Mouse (Mus musculus) thymus, postnatal 25 days (tissue): ENCODE data around the gene Slamf9.
A peak's percentile ranks its signal among the peaks of the same experiment; 100 is the strongest.

Source experiments
- DNase-seq: peaks from one replicate; pipeline ENCODE4 v3.0.0; 2022

Gene Slamf9

GRCm38 (mm10) chr1:172462534-172462933 lies 12.6 kb upstream of the Slamf9 start:
- no peak for DNase-seq

GRCm38 (mm10) chr1:172463387-172464333 lies 11.5 kb upstream of the Slamf9 start:
- DNase-seq, result no peak

DNA sequence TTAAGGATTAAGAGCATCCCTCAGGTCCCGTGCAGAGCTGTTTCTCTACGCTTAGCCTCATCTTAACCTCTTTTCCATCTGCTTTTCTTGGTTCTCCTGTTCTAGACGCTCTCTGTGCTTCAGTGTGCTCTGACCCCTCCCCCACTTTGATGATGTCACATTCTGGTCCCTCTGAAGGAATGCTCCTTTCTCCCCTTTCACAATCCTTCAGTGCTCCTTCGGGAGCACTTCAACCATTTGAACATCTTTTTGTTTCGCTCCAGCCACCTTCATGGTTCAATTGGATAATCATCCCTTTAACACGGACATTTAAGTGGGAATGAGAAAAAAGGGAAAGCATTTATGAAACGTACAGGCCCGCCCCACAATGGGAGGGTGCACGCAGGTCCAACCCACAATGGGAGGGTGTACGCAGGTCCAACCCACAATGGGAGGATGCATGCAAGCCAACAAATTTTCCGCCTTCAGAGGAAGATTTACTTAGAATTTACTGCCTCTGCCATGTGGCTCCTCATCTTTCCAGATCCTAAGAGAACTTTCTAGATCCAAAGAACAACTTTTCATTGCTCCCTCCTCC lies 6.8 kb upstream of the Slamf9 start:
- DNase-seq, result no peak

- no peak for DNase-seq
These were observed 5.8 kb upstream of the Slamf9 start for GRCm38 (mm10) chr1:172469373-172469772.

DNA sequence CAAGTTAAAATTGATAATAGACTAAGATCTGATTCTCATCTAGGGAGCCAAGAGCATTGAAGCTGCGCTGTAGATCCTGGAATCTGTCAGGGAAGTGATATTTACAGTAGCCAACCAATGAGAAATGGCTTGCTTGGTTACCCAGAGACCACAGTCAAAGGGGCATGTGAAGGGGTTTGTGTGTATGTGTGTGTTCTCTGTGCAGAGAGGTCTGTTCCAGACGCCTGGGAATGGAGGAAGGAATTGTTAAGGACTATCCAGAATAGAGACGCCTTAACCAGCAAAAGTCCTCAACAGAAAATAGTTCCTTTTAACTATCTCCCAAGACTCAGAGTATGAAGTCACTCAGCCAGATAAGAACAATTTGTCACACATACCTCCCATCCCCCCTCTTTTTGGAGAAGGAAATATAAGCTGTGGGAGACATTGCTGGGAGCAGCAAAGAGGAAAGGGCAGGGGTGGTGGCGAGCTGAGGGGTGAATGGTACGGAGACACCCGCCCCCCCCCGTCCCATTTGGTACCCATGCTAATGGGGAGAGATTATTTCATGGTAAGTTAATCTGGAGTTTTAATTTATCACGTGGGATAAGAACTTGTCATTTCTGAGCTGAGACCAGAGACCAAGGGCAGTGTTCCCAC lies 5.2 kb upstream of the Slamf9 start:
- DNase-seq, result no peak

DNA sequence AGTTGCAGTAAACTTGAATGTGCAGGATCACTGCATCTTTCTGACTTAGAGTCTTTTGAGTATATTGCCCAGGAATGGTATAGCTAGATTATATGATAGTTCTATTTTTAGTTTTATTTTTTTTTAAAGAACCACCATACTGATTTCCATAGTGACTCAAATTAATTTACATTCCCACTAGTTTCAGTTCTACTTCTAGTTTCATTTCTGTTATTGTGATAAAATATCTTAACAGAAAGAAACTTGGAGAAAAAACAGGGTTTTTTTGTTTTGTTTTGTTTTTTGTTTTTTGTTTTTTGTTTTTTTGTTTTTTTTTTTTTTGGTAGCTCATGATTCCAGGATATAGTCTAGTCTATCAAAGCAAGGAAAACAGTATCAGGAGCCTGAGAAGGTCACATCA lies 2.2 kb upstream of the Slamf9 start:
- DNase-seq, result no peak

DNA sequence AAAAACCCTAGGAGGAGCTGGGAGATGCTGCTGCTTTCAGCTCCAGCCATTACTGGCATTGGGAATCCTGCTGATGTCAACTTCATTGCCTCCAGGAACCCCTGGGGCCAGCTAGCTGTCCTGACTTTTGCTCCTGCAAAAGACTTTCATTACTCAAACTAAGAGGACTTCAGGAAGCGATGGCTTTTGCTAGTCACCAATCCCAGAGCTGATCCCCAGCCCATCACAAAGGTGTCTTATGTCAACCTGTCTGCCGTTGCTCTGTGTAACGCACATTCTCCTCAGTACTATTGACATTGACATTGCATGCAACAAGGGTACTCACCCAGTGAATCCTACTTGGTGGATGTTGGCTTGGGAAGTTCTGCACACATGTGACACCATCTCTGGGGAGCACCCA lies 962 bp upstream of the Slamf9 start:
- no peak for DNase-seq

GRCm38 (mm10) chr1:172478020-172478419 lies 2.9 kb downstream of the Slamf9 start:
- no peak for DNase-seq

GRCm38 (mm10) chr1:172480376-172480775 lies 5.2 kb downstream of the Slamf9 start:
- DNase-seq, result no peak

DNA sequence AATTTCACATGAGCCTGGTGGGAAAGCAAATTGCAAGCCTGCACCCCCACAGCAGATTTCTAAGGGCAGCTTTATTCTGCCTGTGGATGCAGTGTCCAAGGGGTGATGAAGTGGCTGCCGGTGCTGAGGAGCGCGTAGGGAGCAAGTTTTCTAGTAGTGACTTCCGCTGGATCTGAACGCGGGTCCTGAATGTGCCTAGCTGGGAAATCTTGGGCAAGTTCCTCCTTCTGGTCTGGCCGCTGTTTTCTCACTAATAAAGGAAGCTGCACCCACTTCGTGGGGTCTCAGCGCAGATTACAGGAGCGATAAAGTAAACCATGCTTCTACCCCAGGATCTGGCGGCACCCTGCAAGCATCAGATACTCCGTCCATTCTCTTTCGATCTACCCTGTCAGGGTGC lies 6.0 kb downstream of the Slamf9 start:
- no peak for DNase-seq

- DNase-seq, result peak; percentile 96
These were observed 6.6 kb downstream of the Slamf9 start, which contains the start of gene Igsf9 for GRCm38 (mm10) chr1:172481540-172482280. Igsf9 (plus strand) TSS chr1:172481788.

- no peak for DNase-seq
These were observed 7.6 kb downstream of the Slamf9 start for GRCm38 (mm10) chr1:172482518-172483360.

- DNase-seq, result no peak
These were observed 8.2 kb downstream of the Slamf9 start for GRCm38 (mm10) chr1:172483361-172483660.

GRCm38 (mm10) chr1:172484236-172484635 lies 9.1 kb downstream of the Slamf9 start:
- no peak for DNase-seq

DNA sequence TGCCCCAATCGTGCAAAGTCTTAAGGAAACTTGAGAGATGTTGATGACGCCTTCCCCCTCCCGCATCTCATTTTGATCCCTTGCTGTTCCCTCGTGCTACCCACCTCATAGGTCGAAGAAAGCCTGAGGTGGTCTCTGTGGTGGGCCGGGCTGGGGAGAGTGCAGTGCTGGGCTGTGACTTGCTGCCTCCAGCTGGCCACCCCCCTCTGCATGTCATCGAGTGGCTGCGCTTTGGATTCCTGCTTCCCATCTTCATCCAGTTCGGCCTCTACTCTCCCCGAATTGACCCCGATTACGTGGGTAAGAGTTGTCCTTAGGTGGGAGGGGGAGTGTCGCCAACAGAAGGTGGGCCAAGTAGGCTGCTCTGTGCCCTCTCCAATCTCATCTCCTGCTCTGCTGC lies 9.5 kb downstream of the Slamf9 start:
- no peak for DNase-seq

GRCm38 (mm10) chr1:172485821-172486220 lies 10.7 kb downstream of the Slamf9 start:
- DNase-seq, result no peak

DNA sequence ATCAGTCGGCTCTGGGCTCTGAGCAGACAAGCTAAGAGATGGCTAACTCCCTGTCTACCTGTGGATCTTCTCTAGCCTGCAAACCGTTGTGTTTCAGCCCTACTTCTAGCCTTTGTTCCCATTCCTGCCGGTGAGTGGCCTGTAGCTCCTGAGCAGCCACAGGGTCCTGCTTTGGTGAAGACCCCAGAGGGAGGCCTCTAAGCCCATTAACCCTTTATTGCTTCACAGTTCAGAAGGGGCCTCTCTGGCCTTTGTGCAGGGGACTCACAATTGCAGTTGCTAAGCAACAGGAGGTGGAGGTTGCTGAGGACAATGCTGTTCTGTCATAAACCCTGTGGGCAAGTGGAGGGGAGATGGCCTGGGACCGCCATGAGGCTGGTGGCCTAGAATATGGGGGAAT lies 11.1 kb downstream of the Slamf9 start:
- DNase-seq, result no peak

- DNase-seq, result no peak
These were observed 11.5 kb downstream of the Slamf9 start for GRCm38 (mm10) chr1:172486651-172487050.

DNA sequence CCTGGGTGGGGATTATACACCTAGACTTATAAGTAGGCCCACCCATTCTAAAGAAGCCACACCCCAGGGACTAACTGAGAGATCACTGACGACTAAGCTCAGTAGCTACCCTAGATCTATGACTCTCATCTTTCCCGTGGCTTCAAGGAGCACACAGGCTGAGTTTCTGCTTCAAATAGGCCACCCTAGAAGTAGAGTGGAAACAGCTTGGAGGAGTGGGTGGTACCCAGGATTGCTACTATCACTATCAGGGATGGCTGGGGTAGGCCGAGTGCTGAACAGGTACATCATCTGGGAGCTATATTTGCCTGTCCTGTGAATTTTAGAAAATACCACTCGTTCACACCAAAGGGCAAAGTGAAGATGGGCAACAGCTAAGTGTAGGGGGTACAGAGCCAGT lies 12.7 kb downstream of the Slamf9 start:
- DNase-seq, result no peak

DNA sequence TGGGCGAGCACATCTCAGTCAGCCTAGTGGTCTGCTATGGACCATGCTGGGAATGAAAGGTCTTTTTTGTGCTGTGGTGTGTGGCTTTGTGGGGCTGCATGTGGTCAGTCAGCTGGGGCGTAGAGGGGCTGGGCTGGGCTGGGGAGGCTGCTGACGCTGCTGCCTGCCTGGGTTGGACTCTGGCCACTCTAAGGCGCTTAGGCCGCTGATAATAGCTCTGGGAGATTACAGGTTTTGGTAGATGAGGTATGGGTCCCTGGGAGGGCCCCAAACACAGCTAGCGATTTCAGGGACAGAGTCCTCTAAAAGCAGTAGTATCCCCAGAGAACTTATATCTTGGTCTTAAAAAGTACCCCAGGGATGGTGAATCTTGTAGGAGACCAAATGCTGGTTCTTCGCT lies 13.7 kb downstream of the Slamf9 start:
- DNase-seq, result no peak

GRCm38 (mm10) chr1:172489585-172490250 lies 14.6 kb downstream of the Slamf9 start:
- no peak for DNase-seq

DNA sequence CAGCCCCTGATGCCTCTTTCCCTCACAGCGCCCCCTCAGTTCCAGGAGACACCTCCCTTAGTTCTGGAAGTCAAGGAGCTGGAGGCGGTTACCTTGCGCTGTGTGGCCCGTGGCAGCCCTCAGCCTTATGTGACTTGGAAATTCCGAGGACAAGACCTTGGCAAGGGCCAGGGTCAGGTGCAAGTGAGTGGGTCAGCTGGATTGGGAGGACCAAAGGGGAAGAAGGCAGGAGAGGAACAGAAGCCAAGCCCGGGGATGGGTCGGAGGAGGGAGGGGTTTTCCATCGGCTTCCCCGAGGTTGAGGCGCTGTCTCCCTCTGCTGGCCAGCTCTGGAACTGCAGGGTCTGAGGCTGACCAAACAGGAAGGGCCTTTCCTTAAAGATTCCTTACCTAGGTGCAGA lies 15.1 kb downstream of the Slamf9 start:
- peak; percentile 82 for DNase-seq
